Mouse (Mus musculus) MEL (cell line): ENCODE data around the gene Vmn1r5. TPM values are rescaled to one million over a fixed set of nuclear protein-coding genes. Genes with fewer than 3 reads are reported as not detected.

Experiments
- DNase-seq: peaks from one replicate; pipeline ENCODE4 v3.0.0; 2011; ENCODE audit warnings: low read depth, low spot score
- H3K27ac ChIP-seq: 2 replicates; pipeline ENCODE4 v1.5.1; 2012; ENCODE audit warnings: low read depth, mild to moderate bottlenecking, control low read depth, low read length, moderate library complexity; ENCODE audit not compliant: control insufficient read depth
- H3K27me3 ChIP-seq, 2 experiments: fragments of 150-350 bp in 1 of 2; sonication (generic) in 1 of 2; 2 replicates each; pipeline ENCODE4 v1.6.1; 2012; ENCODE audit warnings: low read length in 2 of 2, mild to moderate bottlenecking in 2 of 2, improper control_type of control experiment in 1 of 2, moderate library complexity in 1 of 2; ENCODE audit not compliant: insufficient read depth in 2 of 2, control insufficient read depth in 1 of 2
- H3K36me3 ChIP-seq, 2 experiments: 2 replicates each; pipeline ENCODE4 v1.6.1; 2012 to 2014; ENCODE audit warnings: low read length in 2 of 2, improper control_type of control experiment in 1 of 2, inconsistent platforms in 1 of 2, mild to moderate bottlenecking in 1 of 2; ENCODE audit not compliant: insufficient read depth in 2 of 2, control insufficient read depth in 1 of 2
- H3K4me1 ChIP-seq, 2 experiments: fragments of 150-350 bp in 1 of 2; sonication (generic) in 1 of 2; 2 replicates each; pipeline ENCODE4 v1.6.1; 2012; ENCODE audit warnings: low read length in 2 of 2, improper control_type of control experiment in 1 of 2, mild to moderate bottlenecking in 1 of 2; ENCODE audit not compliant: insufficient read depth in 2 of 2, control insufficient read depth in 1 of 2
- H3K4me3 ChIP-seq, 2 experiments: fragments of 150-350 bp in 1 of 2; sonication (generic) in 1 of 2; 2 replicates each; pipeline ENCODE4 v1.5.1; 2012; ENCODE audit warnings: low read depth in 2 of 2, low read length in 2 of 2, mild to moderate bottlenecking in 2 of 2, moderate library complexity in 2 of 2, control low read depth in 1 of 2, improper control_type of control experiment in 1 of 2; ENCODE audit not compliant: control insufficient read depth in 1 of 2, insufficient read depth in 1 of 2
- H3K79me2 ChIP-seq: 2 replicates; pipeline ENCODE4 v1.6.1; 2012; ENCODE audit warnings: mild to moderate bottlenecking, low read length, moderate library complexity; ENCODE audit not compliant: control insufficient read depth, poor library complexity, insufficient read depth
- H3K9ac ChIP-seq: 2 replicates; pipeline ENCODE4 v1.6.1; 2012; ENCODE audit warnings: low read depth, mild to moderate bottlenecking, control low read depth, low read length, moderate library complexity; ENCODE audit not compliant: control insufficient read depth, poor library complexity, severe bottlenecking
- H3K9me3 ChIP-seq: fragments of 150-350 bp; sonication (generic); replicated peaks from 2 replicates; pipeline ENCODE4 v1.6.1; 2012; ENCODE audit warnings: mild to moderate bottlenecking, low read length, improper control_type of control experiment, moderate library complexity; ENCODE audit not compliant: insufficient read depth
- BHLHE40 ChIP-seq: IDR thresholded peaks from 2 replicates; pipeline ENCODE4 v1.6.1; 2012; ENCODE audit warnings: low read depth, mild to moderate bottlenecking, inconsistent platforms, low read length, improper control_type of control experiment, borderline replicate concordance
- CHD2 ChIP-seq: IDR thresholded peaks from 2 replicates; pipeline ENCODE4 v1.6.1; 2011; ENCODE audit warnings: low read length, improper control_type of control experiment
- CTCF ChIP-seq, 3 experiments: IDR thresholded peaks in 2 of 3; conservative IDR thresholded peaks in 1 of 3; 2 replicates each; pipeline ENCODE4 v1.5.1; 2011 to 2012; ENCODE audit warnings: low read length in 3 of 3, low read depth in 2 of 3, mild to moderate bottlenecking in 2 of 3, improper control_type of control experiment in 1 of 3, inconsistent platforms in 1 of 3, mixed read lengths in 1 of 3, moderate library complexity in 1 of 3; ENCODE audit not compliant: control insufficient read depth in 1 of 3, insufficient read depth in 1 of 3, poor library complexity in 1 of 3, severe bottlenecking in 1 of 3
- E2F4 ChIP-seq: IDR thresholded peaks from 2 replicates; pipeline ENCODE4 v1.6.1; 2011; ENCODE audit warnings: low read depth, low read length, improper control_type of control experiment, borderline replicate concordance
- ETS1 ChIP-seq: IDR thresholded peaks from 2 replicates; pipeline ENCODE4 v1.6.1; 2012; ENCODE audit warnings: low read depth, mild to moderate bottlenecking, inconsistent platforms, low read length, improper control_type of control experiment, moderate library complexity
- GATA1 ChIP-seq: IDR thresholded peaks from 2 replicates; pipeline ENCODE4 v1.6.1; 2011; ENCODE audit warnings: low read depth, low read length, improper control_type of control experiment
- HCFC1 ChIP-seq: IDR thresholded peaks from 2 replicates; pipeline ENCODE4 v1.6.1; 2012; ENCODE audit warnings: low read depth, mild to moderate bottlenecking, inconsistent platforms, low read length, improper control_type of control experiment, moderate library complexity
- JUND ChIP-seq: IDR thresholded peaks from 2 replicates; pipeline ENCODE4 v1.6.1; 2011; ENCODE audit warnings: low read depth, mild to moderate bottlenecking, improper control_type of control experiment, low read length
- KAT2A ChIP-seq: conservative IDR thresholded peaks from 2 replicates; pipeline ENCODE4 v1.6.1; 2012; ENCODE audit warnings: low read depth, low read length, improper control_type of control experiment, inconsistent platforms
- MAFK ChIP-seq: IDR thresholded peaks from 2 replicates; pipeline ENCODE4 v1.6.1; 2011; ENCODE audit warnings: low read depth, mild to moderate bottlenecking, low read length, improper control_type of control experiment, borderline replicate concordance
- MAX ChIP-seq: IDR thresholded peaks from 2 replicates; pipeline ENCODE4 v1.6.1; 2011; ENCODE audit warnings: low read length, improper control_type of control experiment
- MEF2A ChIP-seq: IDR thresholded peaks from 2 replicates; pipeline ENCODE4 v1.6.1; 2014; ENCODE audit warnings: low read depth, mild to moderate bottlenecking, inconsistent platforms, low read length, improper control_type of control experiment; ENCODE audit not compliant: poor library complexity, insufficient replicate concordance, severe bottlenecking; ENCODE audit errors: extremely low read depth
- MXI1 ChIP-seq: IDR thresholded peaks from 2 replicates; pipeline ENCODE4 v1.6.1; 2011; ENCODE audit warnings: mild to moderate bottlenecking, low read depth, low read length, improper control_type of control experiment
- MYB ChIP-seq: IDR thresholded peaks from 2 replicates; pipeline ENCODE4 v1.6.1; 2011; ENCODE audit warnings: mild to moderate bottlenecking, low read depth, low read length, improper control_type of control experiment
- MYC ChIP-seq: IDR thresholded peaks from 2 replicates; pipeline ENCODE4 v1.6.1; 2011; ENCODE audit warnings: low read depth, mild to moderate bottlenecking, low read length, improper control_type of control experiment, moderate library complexity
- NRF1 ChIP-seq: IDR thresholded peaks from 2 replicates; pipeline ENCODE4 v1.6.1; 2014; ENCODE audit warnings: low read depth, mild to moderate bottlenecking, inconsistent platforms, low read length, improper control_type of control experiment, moderate library complexity; ENCODE audit not compliant: poor library complexity, insufficient read depth, severe bottlenecking
- POLR2A ChIP-seq, 2 experiments: IDR thresholded peaks; 2 replicates each; pipeline ENCODE4 v1.6.1; 2011 to 2012; ENCODE audit warnings: low read length in 2 of 2, mild to moderate bottlenecking in 2 of 2, control low read depth in 1 of 2, improper control_type of control experiment in 1 of 2, low read depth in 1 of 2, moderate library complexity in 1 of 2; ENCODE audit not compliant: control insufficient read depth in 1 of 2, insufficient read depth in 1 of 2, poor library complexity in 1 of 2
- POLR2AphosphoS5 ChIP-seq: IDR thresholded peaks from 2 replicates; pipeline ENCODE4 v1.6.1; 2012; ENCODE audit warnings: low read depth, borderline replicate concordance, mild to moderate bottlenecking, inconsistent platforms, low read length, moderate library complexity, mixed read lengths
- RAD21 ChIP-seq: IDR thresholded peaks from 2 replicates; pipeline ENCODE4 v1.6.1; 2011; ENCODE audit warnings: mild to moderate bottlenecking, low read depth, low read length, improper control_type of control experiment
- RCOR1 ChIP-seq: IDR thresholded peaks from 2 replicates; pipeline ENCODE4 v1.6.1; 2012; ENCODE audit warnings: low read depth, mild to moderate bottlenecking, inconsistent platforms, low read length, improper control_type of control experiment
- SIN3A ChIP-seq: IDR thresholded peaks from 2 replicates; pipeline ENCODE4 v1.6.1; 2012; ENCODE audit warnings: low read length, improper control_type of control experiment, inconsistent platforms
- SMC3 ChIP-seq: IDR thresholded peaks from 2 replicates; pipeline ENCODE4 v1.6.1; 2011; ENCODE audit warnings: low read depth, low read length, improper control_type of control experiment
- TAL1 ChIP-seq: IDR thresholded peaks from 2 replicates; pipeline ENCODE4 v1.6.1; 2012; ENCODE audit warnings: mild to moderate bottlenecking, inconsistent platforms, low read length, moderate library complexity, mixed read lengths
- TCF12 ChIP-seq: IDR thresholded peaks from 2 replicates; pipeline ENCODE4 v1.6.1; 2014; ENCODE audit warnings: low read depth, mild to moderate bottlenecking, inconsistent platforms, low read length, improper control_type of control experiment, moderate library complexity
- UBTF ChIP-seq: IDR thresholded peaks from 2 replicates; pipeline ENCODE4 v1.6.1; 2012; ENCODE audit warnings: low read depth, mild to moderate bottlenecking, inconsistent platforms, low read length, improper control_type of control experiment, moderate library complexity, borderline replicate concordance; ENCODE audit not compliant: insufficient read depth
- USF1 ChIP-seq: IDR thresholded peaks from 2 replicates; pipeline ENCODE4 v1.6.1; 2014; ENCODE audit warnings: low read depth, mild to moderate bottlenecking, inconsistent platforms, low read length, improper control_type of control experiment, moderate library complexity
- ZC3H11A ChIP-seq: IDR thresholded peaks from 2 replicates; pipeline ENCODE4 v1.6.1; 2012; ENCODE audit warnings: low read depth, mild to moderate bottlenecking, inconsistent platforms, low read length, improper control_type of control experiment
- ZKSCAN1 ChIP-seq: IDR thresholded peaks from 2 replicates; pipeline ENCODE4 v1.6.1; 2012; ENCODE audit warnings: low read depth, mild to moderate bottlenecking, inconsistent platforms, low read length, improper control_type of control experiment, moderate library complexity
- ZMIZ1 ChIP-seq: IDR thresholded peaks from 2 replicates; pipeline ENCODE4 v1.6.1; 2012; ENCODE audit warnings: low read depth, mild to moderate bottlenecking, inconsistent platforms, low read length, improper control_type of control experiment, moderate library complexity
- ZNF384 ChIP-seq: IDR thresholded peaks from 2 replicates; pipeline ENCODE4 v1.6.1; 2012; ENCODE audit warnings: low read depth, mild to moderate bottlenecking, inconsistent platforms, low read length, improper control_type of control experiment
- polyA plus RNA-seq, 2 experiments: library from polyadenylated mRNA; stranded (reverse) in 1 of 2; unstranded in 1 of 2; fragments of >175 nt in 1 of 2; fragments of >200 nt in 1 of 2; gene quantifications; 2 replicates each; pipeline versions ENCODE4 v1.2.1 to v1.2.4; 2012; ENCODE audit warnings: low replicate concordance in 2 of 2, low read depth in 1 of 2; ENCODE audit not compliant: insufficient read length in 2 of 2, insufficient read depth in 1 of 2, missing spikeins in 1 of 2
- total RNA-seq: library from RNA; depleted of rRNA; stranded (reverse); fragments of 300-350 nt; gene quantifications from 2 replicates; pipeline ENCODE4 v1.2.3, GENCODE M21; 2012; rRNA removed

The Vmn1r5 gene
- total RNA-seq (not detected in 2 replicates), polyA plus RNA-seq (not detected)

- no peak within 1 kb of the TSS for H3K27ac ChIP-seq
- TF ChIP-seq MYC = no peak
- TF ChIP-seq KAT2A = no peak
- no peak for TF ChIP-seq MEF2A
- TF ChIP-seq BHLHE40 = no peak
- no peak for TF ChIP-seq ZNF384
- TF ChIP-seq POLR2A (IDR thresholded peaks at IDR 0.05; ENCODE audit: control insufficient read depth in 1 of 2, insufficient read depth in 1 of 2, low read depth in 1 of 2, low read length in 2 of 2, poor library complexity in 1 of 2) = no peak
- TF ChIP-seq ZKSCAN1 = no peak
- TF ChIP-seq, all 39 proteins: peak for 0
- no peak within 1 kb of the TSS for H3K9ac ChIP-seq
- H3K4me3 ChIP-seq = no peak within 1 kb of the TSS
- H3K36me3 ChIP-seq = no peaks in the 10 kb centered on the region
- H3K9me3 ChIP-seq = no peaks in the 10 kb centered on the region
- H3K79me2 ChIP-seq = no peaks in the 10 kb centered on the region
- no peaks in the 10 kb centered on the region for H3K4me1 ChIP-seq
- H3K27me3 ChIP-seq = no peaks in the 10 kb centered on the region
- no peak for DNase-seq
Measured at GRCm38 (mm10) chr6:56969973-56970372, at the start of gene Vmn1r5. Gene Vmn1r5 (plus strand): TSS chr6:56970273.

- H3K27ac ChIP-seq = peak overlapping the region; percentile 70
- no peaks in the 10 kb centered on the region for H3K9me3 ChIP-seq
- peak overlapping the region; percentile 78 to 95 for H3K4me3 ChIP-seq
- DNase-seq = peak; percentile 87
- peaks cover 35% of the 10 kb centered on the region for H3K79me2 ChIP-seq
- H3K27me3 ChIP-seq = no peaks in the 10 kb centered on the region
- peaks cover 0 to 36% of the 10 kb centered on the region in 2 experiments; a peak in 2 of 4 replicates for H3K36me3 ChIP-seq
- H3K9ac ChIP-seq = peak overlapping the region; percentile 76
- peaks cover 23 to 27% of the 10 kb centered on the region in 2 experiments for H3K4me1 ChIP-seq
- peak; percentile 61 for TF ChIP-seq MYB
- no peak for TF ChIP-seq CTCF (IDR thresholded peaks at IDR 0.05 in 2 of 3, conservative IDR thresholded peaks at IDR 0.05 in 1 of 3; ENCODE audit: control insufficient read depth in 1 of 3, insufficient read depth in 1 of 3, low read depth in 2 of 3, low read length in 3 of 3, poor library complexity in 1 of 3, severe bottlenecking in 1 of 3)
- no peak for TF ChIP-seq MAFK
- peak; percentile 69; the same call in 1 of the 2 replicates for TF ChIP-seq MAX
- peak; percentile 71 for TF ChIP-seq TCF12
- no peak for TF ChIP-seq HCFC1
- peak; percentile 66; the same call in 1 of the 2 replicates for TF ChIP-seq GATA1
- TF ChIP-seq MYC = no peak
- no peak for TF ChIP-seq E2F4
- TF ChIP-seq SIN3A = peak; percentile 83
- no peak for TF ChIP-seq RAD21
- no peak for TF ChIP-seq CHD2
- TF ChIP-seq ETS1 = peak; percentile 79
- TF ChIP-seq RCOR1 = peak; percentile 44
- TF ChIP-seq ZC3H11A = no peak
- peak; percentile 65; the same call in 1 of the 2 replicates for TF ChIP-seq ZMIZ1
- TF ChIP-seq UBTF = no peak
- TF ChIP-seq ZNF384 = 0 out of 2 replicates have a peak, but pooled peaks have one; percentile 48
- TF ChIP-seq POLR2AphosphoS5 = no peak
- no peak for TF ChIP-seq USF1
- TF ChIP-seq NRF1 = no peak
- TF ChIP-seq SMC3 = no peak
- no peak; a peak in 1 of 4 replicates for TF ChIP-seq POLR2A (IDR thresholded peaks at IDR 0.05; ENCODE audit: control insufficient read depth in 1 of 2, insufficient read depth in 1 of 2, low read depth in 1 of 2, low read length in 2 of 2, poor library complexity in 1 of 2)
- no peak for TF ChIP-seq JUND
- peak; percentile 20; the same call in 1 of the 2 replicates for TF ChIP-seq TAL1
- TF ChIP-seq MXI1 = peak; percentile 80
- peak; percentile 57; the same call in 1 of the 2 replicates for TF ChIP-seq BHLHE40
Measured at GRCm38 (mm10) chr6:56923331-56923725, 46.7 kb upstream of the Vmn1r5 start.
